Comparison of ENCODE assay signal across 11 mouse cellular contexts in the genomic region with DNA sequence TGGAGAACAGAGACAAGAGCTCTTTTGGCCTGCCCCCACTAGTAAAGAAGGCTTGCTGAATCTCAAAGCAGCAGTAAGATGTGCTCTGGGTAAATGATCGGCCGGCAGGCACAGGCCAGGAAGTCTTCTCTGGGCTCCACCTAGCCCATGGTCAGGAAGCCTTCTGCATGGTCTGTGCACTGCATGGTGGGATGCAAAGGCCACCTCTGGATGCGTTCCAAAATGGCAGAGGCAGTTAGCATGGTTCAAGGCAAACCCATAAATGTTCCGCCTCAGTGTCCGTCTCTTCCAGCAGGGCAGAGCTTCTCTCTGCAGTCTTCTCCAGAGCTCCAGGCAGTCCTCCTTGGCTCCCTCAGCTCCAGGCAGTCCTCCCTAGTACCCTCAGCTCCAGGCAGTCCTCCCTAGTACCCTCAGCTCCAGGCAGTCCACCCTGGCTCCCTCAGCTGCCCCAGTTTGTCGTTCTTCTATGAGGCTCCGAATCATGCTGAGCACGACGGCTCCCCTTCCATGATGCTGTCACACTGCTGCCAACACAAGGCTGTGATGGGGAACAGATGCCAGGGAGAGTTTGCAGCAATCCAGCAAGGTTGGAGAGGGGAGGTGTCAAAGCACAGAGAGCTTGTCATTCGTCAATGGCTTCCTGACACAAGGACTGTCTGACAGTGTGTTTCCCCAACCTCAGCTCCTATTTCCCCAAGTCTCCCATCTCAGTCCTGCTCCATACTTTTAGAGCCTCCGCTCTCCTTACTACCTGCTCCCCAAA.
DNase-seq lines count a peak whose midpoint lies in the region; ATAC-seq and TF ChIP-seq lines count a peak whose summit lies in the region.
"Had no signal": no experiment of that assay in that cellular context is flagged by ENCODE, and none has a peak within 500 bp of the region (broad histone marks: within the 10 kb centered on the region; RNA-seq: fewer than 3 reads in every experiment).

No protein-coding gene starts in this region.

- TF ChIP-seq POLR2A in lung, adult 2 months (IDR thresholded peaks at IDR 0.05; ENCODE audit: borderline replicate concordance, extremely low read depth, low read depth, low read length), result no peak

- H3K36me3 ChIP-seq in lung, embryonic 14.5 days (ENCODE audit: insufficient read depth), result peaks cover 16% of the 10 kb centered on the region; the same call in 1 of the 2 replicates
- H3K36me3 ChIP-seq in heart, embryonic 14.5 days (ENCODE audit: control insufficient read depth, insufficient read depth, low read length), result peaks cover 34% of the 10 kb centered on the region; the same call in 1 of the 2 replicates
- H3K36me3 ChIP-seq in neural tube, embryonic 14.5 days (ENCODE audit: control insufficient read depth, insufficient read depth, low read length), result no peaks in the 10 kb centered on the region

- no peak for TF ChIP-seq CTCF in lung, embryonic 14.5 days (IDR thresholded peaks at IDR 0.05; ENCODE audit: low read depth)
- TF ChIP-seq CTCF in lung, adult 2 months (IDR thresholded peaks at IDR 0.05; ENCODE audit: insufficient read depth, low read length), result no peak

- H3K27ac ChIP-seq in lung, embryonic 14.5 days (ENCODE audit: low read depth), result no peak overlapping the region
- H3K27ac ChIP-seq in heart, embryonic 14.5 days (replicated peaks in 1 of 2; ENCODE audit: control insufficient read depth in 1 of 2, insufficient read depth in 1 of 2, low read depth in 2 of 2, low read length in 2 of 2), result peak overlapping the region in 1 of 2 experiments; percentile 73; a peak in 2 of 4 replicates
- no peak overlapping the region for H3K27ac ChIP-seq in neural tube, embryonic 14.5 days (ENCODE audit: low read depth, low read length)

- ATAC-seq in lung, embryonic 14.5 days (ENCODE audit: insufficient read depth), result no peak
- 0 out of 2 replicates have a peak, but pooled peaks have one; percentile 19 for ATAC-seq in heart, embryonic 14.5 days (ENCODE audit: insufficient number of reproducible peaks, insufficient read depth, low FRiP score, low read depth)
- ATAC-seq in neural tube, embryonic 14.5 days (ENCODE audit: low read depth), result peak; percentile 10; the same call in 1 of the 2 replicates
- no peak for ATAC-seq in megakaryocyte, adult 5-6 weeks (ENCODE audit: poor library complexity, severe bottlenecking)

- H3K4me3 ChIP-seq in lung, embryonic 14.5 days (ENCODE audit: low read depth, low read length), result no peak overlapping the region
- H3K4me3 ChIP-seq in lung, adult 2 months (replicated peaks; ENCODE audit: extremely low read depth, low read depth, low read length), result no peak overlapping the region
- no peak overlapping the region for H3K4me3 ChIP-seq in heart, embryonic 14.5 days (ENCODE audit: control insufficient read depth in 1 of 2, insufficient read depth in 1 of 2, low read depth in 1 of 2, low read length in 2 of 2)
- no peak overlapping the region for H3K4me3 ChIP-seq in neural tube, embryonic 14.5 days (ENCODE audit: low read depth, low read length)

- 60% methylated on average over 11 of the region's 11 CpGs for WGBS in lung, embryonic 14.5 days
- 64% methylated on average over 11 of the region's 11 CpGs for WGBS in lung, adult 2 months
- 37% methylated on average over 11 of the region's 11 CpGs for WGBS in heart, embryonic 14.5 days
- 76% methylated on average over 11 of the region's 11 CpGs for WGBS in neural tube, embryonic 14.5 days

- H3K9ac ChIP-seq in lung, embryonic 14.5 days, result no peak overlapping the region
- H3K9ac ChIP-seq in heart, embryonic 14.5 days (ENCODE audit: low read length), result no peak overlapping the region
- no peak overlapping the region for H3K9ac ChIP-seq in neural tube, embryonic 14.5 days (replicated peaks; ENCODE audit: low read depth, low read length)

- peak; percentile 92 for DNase-seq in heart, adult 11 months
- DNase-seq in heart, postnatal 25 days (ENCODE audit: low spot score), result no peak
- peak; percentile 35 for DNase-seq in lung, embryonic 14.5 days
- no peak for DNase-seq in lung, adult 2 months
- no peak for DNase-seq in thymus, postnatal 0 days (ENCODE audit: low spot score)
- DNase-seq: cerebellum, adult 11 months; gastrocnemius, postnatal 36 days; midbrain, embryonic 14.5 days had no signal

- intact Hi-C loops in heart, postnatal 25 days (cut with DNase I), result no loop called here

- H3K4me1 ChIP-seq in lung, embryonic 14.5 days (ENCODE audit: insufficient read depth), result peaks cover 12% of the 10 kb centered on the region
- H3K4me1 ChIP-seq in lung, adult 2 months (ENCODE audit: control insufficient read depth, insufficient read depth, low read length), result peaks cover 24% of the 10 kb centered on the region
- H3K4me1 ChIP-seq in heart, embryonic 14.5 days (ENCODE audit: control insufficient read depth in 2 of 2, insufficient read depth in 2 of 2, low read length in 2 of 2), result peaks cover 31 to 44% of the 10 kb centered on the region in 2 experiments
- H3K4me1 ChIP-seq in neural tube, embryonic 14.5 days (ENCODE audit: control insufficient read depth, insufficient read depth, low read length), result peaks cover 5% of the 10 kb centered on the region; the same call in 1 of the 2 replicates

- H3K9me3 ChIP-seq in lung, embryonic 14.5 days (ENCODE audit: low read depth, low read length), result no peaks in the 10 kb centered on the region
- H3K9me3 ChIP-seq in heart, embryonic 14.5 days (ENCODE audit: control insufficient read depth, low read length), result no peaks in the 10 kb centered on the region
- no peaks in the 10 kb centered on the region for H3K9me3 ChIP-seq in neural tube, embryonic 14.5 days (ENCODE audit: control insufficient read depth, low read length)

- no peak overlapping the region for H3K4me2 ChIP-seq in lung, embryonic 14.5 days
- H3K4me2 ChIP-seq in heart, embryonic 14.5 days (ENCODE audit: low read length), result no peak overlapping the region
- H3K4me2 ChIP-seq in neural tube, embryonic 14.5 days (ENCODE audit: low read depth, low read length), result no peak overlapping the region

- no peaks in the 10 kb centered on the region for H3K27me3 ChIP-seq in lung, embryonic 14.5 days (ENCODE audit: insufficient read depth, low read length)
- peaks cover 36% of the 10 kb centered on the region for H3K27me3 ChIP-seq in heart, embryonic 14.5 days (ENCODE audit: control insufficient read depth, insufficient read depth, low read length)
- H3K27me3 ChIP-seq in neural tube, embryonic 14.5 days (ENCODE audit: control insufficient read depth, insufficient read depth, low read length), result no peaks in the 10 kb centered on the region

Comparison
In these comparisons a context has a peak if more than half of its experiments do, and no peak if none do; other contexts are left out.
1. DNase-seq: peak in heart, adult 11 months (single experiment) and lung, embryonic 14.5 days (single experiment); none in heart, postnatal 25 days (single experiment), lung, adult 2 months (single experiment) and thymus, postnatal 0 days (single experiment).
2. ATAC-seq: peak in heart, embryonic 14.5 days (single experiment) and neural tube, embryonic 14.5 days (single experiment); none in lung, embryonic 14.5 days (single experiment) and megakaryocyte, adult 5-6 weeks (single experiment).